Mouse (Mus musculus): Measurements from ENCODE around the gene B4galnt1.
"Not testable (repeated sequence)": the region's sequence is repeated elsewhere in the genome, so short reads cannot be mapped to it uniquely, and the experiment has no call there.

- TF ChIP-seq GATA1 (IDR thresholded peaks at IDR 0.05; ENCODE audit: borderline replicate concordance, low read length); FLI1 (IDR thresholded peaks at IDR 0.05; ENCODE audit: low read length): not testable (repeated sequence)
Measured at GRCm38 (mm10) chr10:127134394-127135035, 30.5 kb upstream of the B4galnt1 start.
